Mouse (Mus musculus) urinary bladder, postnatal 25 days (tissue): ENCODE data around the gene Olfr248.
"Not testable (repeated sequence)": the region's sequence is repeated elsewhere in the genome, so short reads cannot be mapped to it uniquely, and the experiment has no call there.

ENCODE experiments used
- DNase-seq: peaks from one replicate; pipeline ENCODE4 v3.0.0; 2022; ENCODE audit warnings: low spot score

Gene Olfr248

GRCm38 (mm10) chr1:174390746-174391145, at the start of gene Olfr248:
Olfr248 (plus strand) TSS chr1:174391046.
- DNase-seq = no peak

GRCm38 (mm10) chr1:174353636-174354035, 37.2 kb upstream of the Olfr248 start:
- DNase-seq = not testable (repeated sequence)

GRCm38 (mm10) chr1:174354640-174355039, 36.2 kb upstream of the Olfr248 start:
- no peak for DNase-seq

GRCm38 (mm10) chr1:174364882-174365451, 25.9 kb upstream of the Olfr248 start, which contains the start of gene Olfr417:
Olfr417 (plus strand) TSS chr1:174365122.
- DNase-seq = no peak

- no peak for DNase-seq
Measured at GRCm38 (mm10) chr1:174373799-174374198, 17.0 kb upstream of the Olfr248 start.

GRCm38 (mm10) chr1:174422959-174423358, 32.1 kb downstream of the Olfr248 start:
- DNase-seq = no peak

- DNase-seq = no peak
Measured at GRCm38 (mm10) chr1:174423764-174424163, 32.9 kb downstream of the Olfr248 start, which contains the start of gene Olfr414. Olfr414 (plus strand) TSS chr1:174424064.

GRCm38 (mm10) chr1:174426180-174426986, 35.5 kb downstream of the Olfr248 start:
- no peak for DNase-seq

- DNase-seq = no peak
Measured at GRCm38 (mm10) chr1:174427402-174427801, 36.6 kb downstream of the Olfr248 start.

- DNase-seq = no peak
Measured at GRCm38 (mm10) chr1:174428407-174428806, 37.6 kb downstream of the Olfr248 start.

GRCm38 (mm10) chr1:174434121-174434520, 43.3 kb downstream of the Olfr248 start:
- DNase-seq = no peak
